Mouse (Mus musculus) thymus, adult 2 months (tissue): Measurements from ENCODE around the gene Msi2. TPM values are rescaled to one million over a fixed set of nuclear protein-coding genes. Genes with fewer than 3 reads are reported as not detected.

Experiments
- DNase-seq: peaks from one replicate; pipeline ENCODE4 v3.0.0; 2021
- H3K27ac ChIP-seq: fragments of 200-500 bp; 2 replicates; pipeline ENCODE4 v1.5.1; 2012; ENCODE audit warnings: low read length, control low read depth; ENCODE audit not compliant: control insufficient read depth, insufficient read depth
- H3K27me3 ChIP-seq: fragments of 200-500 bp; 2 replicates; pipeline ENCODE4 v1.6.1; 2012; ENCODE audit warnings: mild to moderate bottlenecking, low read length, moderate library complexity, mixed read lengths; ENCODE audit not compliant: control insufficient read depth, insufficient read depth
- H3K36me3 ChIP-seq: fragments of 200-500 bp; 2 replicates; pipeline ENCODE4 v1.6.1; 2012; ENCODE audit warnings: mild to moderate bottlenecking, low read length, moderate library complexity; ENCODE audit not compliant: control insufficient read depth, insufficient read depth
- H3K4me1 ChIP-seq: fragments of 200-500 bp; replicated peaks from 2 replicates; pipeline ENCODE4 v1.6.1; 2012; ENCODE audit warnings: low read length; ENCODE audit not compliant: control insufficient read depth, insufficient read depth
- H3K4me3 ChIP-seq: fragments of 200-500 bp; 2 replicates; pipeline ENCODE4 v1.5.1; 2012; ENCODE audit warnings: mild to moderate bottlenecking, low read length, control low read depth, moderate library complexity; ENCODE audit not compliant: control insufficient read depth, insufficient read depth
- CTCF ChIP-seq: fragments of 200-500 bp; IDR thresholded peaks from 2 replicates; pipeline ENCODE4 v1.5.1; 2012; ENCODE audit warnings: mild to moderate bottlenecking, control low read depth, low read length, moderate library complexity, borderline replicate concordance; ENCODE audit not compliant: control insufficient read depth, poor library complexity, insufficient read depth; ENCODE audit errors: extremely low read depth
- POLR2A ChIP-seq: fragments of 200-500 bp; IDR thresholded peaks from 2 replicates; pipeline ENCODE4 v1.6.1; 2012; ENCODE audit warnings: mild to moderate bottlenecking, low read length, control low read depth, moderate library complexity; ENCODE audit not compliant: control insufficient read depth, poor library complexity, insufficient read depth; ENCODE audit errors: extremely low read depth
- WGBS: fragments of 180-500 bp; shearing (Covaris S2); methylation state at CpG from one replicate; pipeline ENCODE4 v1.1.7; 2018; 5-methylcytosine and 5-hydroxymethylcytosine counted together
- polyA plus RNA-seq: library from polyadenylated mRNA; depleted of rRNA; stranded (reverse); fragments of >200 nt; gene quantifications from 2 replicates; pipeline ENCODE4 v1.2.3, GENCODE M21; 2012

The Msi2 gene
- polyA plus RNA-seq, 1 experiment, result 51.3 TPM

DNA sequence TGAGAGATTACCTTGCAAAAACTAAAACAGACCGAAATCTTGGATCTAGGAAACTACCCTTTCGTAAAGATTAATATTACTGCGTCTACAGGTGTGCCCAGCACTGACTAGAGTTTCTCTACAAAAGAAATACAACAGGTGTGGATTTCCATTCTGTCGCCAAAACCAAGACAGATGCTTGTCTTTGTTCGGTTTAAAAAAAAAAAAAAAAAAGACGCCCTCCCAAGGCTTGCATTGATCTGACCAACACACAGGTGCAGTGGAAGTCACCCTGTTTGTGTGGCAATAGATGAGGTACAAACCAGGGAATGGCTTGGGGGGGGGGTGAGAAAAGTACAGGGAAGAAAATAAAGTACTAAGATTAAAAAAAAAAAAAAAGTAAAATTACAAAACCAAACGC lies 4.2 kb downstream of the Msi2 start:
- TF ChIP-seq CTCF, result no peak
- TF ChIP-seq POLR2A, result no peak
- no peak for DNase-seq
- Histone ChIP-seq H3K4me1 (peaks cover 8% of the 10 kb centered on the region), H3K36me3 (peaks cover 33% of the 10 kb centered on the region), H3K27ac (peak overlapping the region; percentile 34; the same call in 1 of the 2 replicates), H3K27me3 (no peaks in the 10 kb centered on the region), H3K4me3 (no peak overlapping the region)
- 16% methylated on average over 7 of the region's 7 CpGs for WGBS

DNA sequence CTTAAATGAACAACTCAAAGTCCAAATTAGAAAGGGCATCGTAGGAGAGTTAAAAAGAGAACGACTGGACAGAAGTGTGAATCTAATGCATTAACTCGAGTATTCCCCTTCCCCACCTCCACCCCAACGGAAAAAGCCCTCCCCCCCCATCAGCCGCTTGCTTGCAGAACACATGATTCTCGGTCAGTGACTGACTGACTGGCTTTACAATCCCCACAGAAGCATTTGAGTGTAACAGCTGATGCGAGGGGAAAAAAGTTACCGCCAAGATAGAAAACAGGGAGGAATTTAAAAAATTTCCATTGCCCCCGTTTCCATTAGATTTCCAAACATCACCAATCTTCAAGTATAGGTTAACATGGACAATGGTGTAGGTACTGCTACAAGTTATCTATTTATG lies 4.8 kb downstream of the Msi2 start:
- Histone ChIP-seq H3K27ac (no peak overlapping the region), H3K4me3 (no peak overlapping the region), H3K4me1 (peaks cover 8% of the 10 kb centered on the region), H3K27me3 (no peaks in the 10 kb centered on the region), H3K36me3 (peaks cover 39% of the 10 kb centered on the region)
- TF ChIP-seq CTCF (no peak), POLR2A (no peak)
- DNase-seq, result no peak
- WGBS, result 82% methylated on average over 9 of the region's 9 CpGs

DNA sequence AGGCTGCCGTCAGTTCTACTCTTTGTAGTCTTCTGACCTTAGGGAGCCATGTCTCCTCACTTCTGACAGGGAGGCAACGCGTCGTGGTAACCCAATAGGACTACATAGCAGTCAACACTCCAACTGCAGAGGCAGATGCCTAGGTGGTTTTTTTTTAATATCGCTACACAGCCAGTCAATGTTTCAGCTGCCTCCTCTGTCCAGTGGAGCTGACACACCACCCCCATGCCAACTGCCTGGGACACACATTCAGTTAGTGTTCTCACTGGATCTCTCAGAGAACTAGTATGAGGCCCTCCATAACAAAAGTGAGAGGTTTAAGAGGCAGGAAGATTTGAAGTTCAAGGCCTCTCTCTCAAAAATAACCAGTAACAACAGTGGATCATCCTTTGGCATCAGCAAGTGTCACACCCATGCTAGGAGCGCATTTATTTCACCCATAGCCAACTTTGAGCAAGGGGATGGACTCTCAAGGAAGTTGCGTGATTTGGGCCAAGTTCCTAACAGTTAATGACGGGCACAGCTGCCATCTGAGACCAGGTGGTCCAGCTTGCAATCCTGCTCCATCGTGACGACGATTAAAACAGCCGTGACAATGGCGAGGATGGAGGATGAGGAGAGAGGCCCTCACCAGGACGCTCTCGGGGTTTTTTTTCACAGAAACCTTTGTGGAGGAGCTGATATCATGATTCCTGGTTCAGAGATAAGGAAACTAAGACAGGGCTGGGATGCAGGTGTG lies 8.3 kb downstream of the Msi2 start:
- Histone ChIP-seq H3K4me3 (no peak overlapping the region), H3K27me3 (no peaks in the 10 kb centered on the region), H3K4me1 (peaks cover 4% of the 10 kb centered on the region), H3K36me3 (peaks cover 41% of the 10 kb centered on the region), H3K27ac (no peak overlapping the region)
- no peak for DNase-seq
- TF ChIP-seq CTCF, result no peak
- TF ChIP-seq POLR2A, result no peak
- 97% methylated on average over 15 of the region's 15 CpGs for WGBS

DNA sequence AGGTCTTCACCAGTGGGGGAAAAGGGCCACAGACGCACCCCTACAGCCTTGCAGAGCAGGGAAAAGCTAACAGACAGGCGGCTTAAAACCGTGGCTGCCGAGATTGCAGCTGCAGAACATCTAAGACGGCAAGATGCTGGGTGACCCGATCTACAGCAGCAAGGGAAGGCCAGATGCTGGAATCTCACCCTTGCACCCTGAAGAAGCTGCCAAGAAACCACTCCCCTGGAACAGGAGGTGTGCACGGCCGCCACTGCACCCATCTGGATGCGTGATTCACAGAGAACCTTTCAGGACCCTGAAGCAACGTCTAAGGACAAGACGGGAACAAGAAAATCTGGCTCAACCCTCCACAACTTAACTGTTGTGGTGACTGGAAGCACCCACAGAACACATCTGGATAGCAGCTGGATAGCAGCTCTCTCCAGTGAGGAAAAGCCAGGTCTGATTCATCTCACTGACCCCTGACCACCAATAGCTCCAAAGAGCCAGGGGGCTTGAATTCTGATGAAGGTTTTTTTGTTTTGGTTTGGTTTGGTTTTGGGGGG lies 11.0 kb downstream of the Msi2 start:
- peaks cover 38% of the 10 kb centered on the region for H3K36me3 ChIP-seq
- 94% methylated on average over 11 of the region's 11 CpGs for WGBS
- no peak for DNase-seq

DNA sequence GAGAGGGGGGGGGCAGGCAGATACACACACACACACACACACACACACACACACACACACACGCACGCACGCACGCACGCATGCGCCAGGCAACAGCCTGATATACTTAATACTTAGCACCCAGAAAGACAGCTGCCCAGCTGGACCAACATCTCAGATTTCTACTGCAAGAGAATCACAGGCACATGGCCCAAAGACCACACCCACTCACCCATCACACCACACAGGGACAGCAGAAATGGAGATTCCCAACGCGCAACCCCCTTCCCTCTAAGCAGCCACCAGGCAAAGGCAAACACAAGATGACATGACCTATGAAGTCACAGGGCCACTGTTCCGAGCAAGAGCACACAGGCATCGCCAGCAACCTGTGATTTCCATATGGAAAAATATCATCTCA lies 13.6 kb downstream of the Msi2 start:
- DNase-seq, result no peak
- Histone ChIP-seq H3K4me3 (no peak overlapping the region), H3K36me3 (peaks cover 37% of the 10 kb centered on the region), H3K4me1 (no peaks in the 10 kb centered on the region), H3K27ac (no peak overlapping the region), H3K27me3 (no peaks in the 10 kb centered on the region)
- WGBS, result 98% methylated on average over 10 of the region's 10 CpGs
- TF ChIP-seq CTCF, result no peak
- TF ChIP-seq POLR2A, result no peak

More for the DNA sequence above, 11.0 kb downstream of the Msi2 start:
- Histone ChIP-seq H3K27ac (no peak overlapping the region), H3K4me1 (no peaks in the 10 kb centered on the region), H3K4me3 (no peak overlapping the region), H3K27me3 (no peaks in the 10 kb centered on the region)
- TF ChIP-seq POLR2A (no peak), CTCF (no peak)

DNA sequence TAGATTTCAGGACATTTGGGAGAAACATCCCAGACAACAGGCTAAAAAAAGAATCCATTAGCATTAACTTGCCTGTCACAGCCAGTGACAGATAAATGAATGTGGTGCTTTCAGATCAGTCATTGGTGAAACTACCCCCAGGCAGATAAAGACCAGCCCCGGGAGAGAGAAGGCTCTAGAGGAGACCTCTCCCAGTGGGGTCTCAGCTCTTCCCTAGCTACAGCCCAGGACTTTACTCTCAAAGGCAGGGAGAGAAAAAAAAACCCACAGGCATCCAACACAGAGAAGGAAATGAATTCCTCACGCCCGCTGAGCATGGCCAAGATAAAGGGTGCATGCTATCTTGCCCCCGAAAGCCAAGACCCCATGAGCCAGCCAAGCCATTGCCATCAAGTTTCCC lies 15.1 kb downstream of the Msi2 start:
- TF ChIP-seq POLR2A (no peak), CTCF (no peak)
- Histone ChIP-seq H3K4me1 (no peaks in the 10 kb centered on the region), H3K27ac (no peak overlapping the region), H3K4me3 (no peak overlapping the region), H3K36me3 (peaks cover 27% of the 10 kb centered on the region), H3K27me3 (no peaks in the 10 kb centered on the region)
- DNase-seq, result no peak
- 93% methylated on average over 4 of the region's 4 CpGs for WGBS
